Mouse (Mus musculus) stomach, embryonic 16.5 days (tissue): ENCODE measurements around the gene Racgap1. TPM values are rescaled to one million over a fixed set of nuclear protein-coding genes. Genes with fewer than 3 reads are reported as not detected.

ENCODE experiments used
- ATAC-seq: fragments of 200-750 bp; cut with Nextera tagmentation; 2 replicates; pipeline ENCODE4 v1.8.0; 2017; ENCODE audit warnings: moderate number of reproducible peaks, moderate TSS enrichment; ENCODE audit not compliant: insufficient read depth, low FRiP score
- H3K27ac ChIP-seq: fragments of 300-500 bp; sonication (generic); 2 replicates; pipeline ENCODE4 v1.5.1; 2014; ENCODE audit warnings: low read length
- H3K27me3 ChIP-seq: fragments of 300-500 bp; sonication (generic); 2 replicates; pipeline ENCODE4 v1.6.1; 2014; ENCODE audit warnings: low read length, control low read depth, mixed read lengths; ENCODE audit not compliant: control insufficient read depth, insufficient read depth
- H3K36me3 ChIP-seq: fragments of 300-500 bp; sonication (generic); 2 replicates; pipeline ENCODE4 v1.6.1; 2014; ENCODE audit warnings: low read length; ENCODE audit not compliant: control insufficient read depth, insufficient read depth
- H3K4me1 ChIP-seq: fragments of 300-500 bp; sonication (generic); 2 replicates; pipeline ENCODE4 v1.6.1; 2014; ENCODE audit warnings: low read length, control low read depth, mixed read lengths; ENCODE audit not compliant: control insufficient read depth, insufficient read depth
- H3K4me2 ChIP-seq: fragments of 300-500 bp; sonication (generic); 2 replicates; pipeline ENCODE4 v1.6.1; 2014; ENCODE audit warnings: low read depth, low read length, mixed read lengths
- H3K4me3 ChIP-seq: fragments of 300-500 bp; sonication (generic); replicated peaks from 2 replicates; pipeline ENCODE4 v1.5.1; 2014; ENCODE audit warnings: mild to moderate bottlenecking, low read length
- H3K9ac ChIP-seq: fragments of 300-500 bp; sonication (generic); 2 replicates; pipeline ENCODE4 v1.6.1; 2014; ENCODE audit warnings: low read length
- H3K9me3 ChIP-seq: fragments of 300-500 bp; sonication (generic); replicated peaks from 2 replicates; pipeline ENCODE4 v1.6.1; 2016; ENCODE audit warnings: low read length, control low read depth; ENCODE audit not compliant: control insufficient read depth
- WGBS: fragments of 180-500 bp; shearing (Covaris S2); extraction: QIAGEN DNeasy Blood & Tissue Kit; methylation state at CpG from one replicate; pipeline ENCODE4 v1.1.7; 2014; 5-methylcytosine and 5-hydroxymethylcytosine counted together
- polyA plus RNA-seq: library from polyadenylated mRNA; unstranded; fragments of >200 nt; fragmentation: Nextera tagmentation; extraction: Ambion mirVana; gene quantifications from 2 replicates; pipeline ENCODE4 v1.2.1, GENCODE M21; 2015

Racgap1 gene
- polyA plus RNA-seq, 1 experiment from 2014 or later = 112 TPM

DNA sequence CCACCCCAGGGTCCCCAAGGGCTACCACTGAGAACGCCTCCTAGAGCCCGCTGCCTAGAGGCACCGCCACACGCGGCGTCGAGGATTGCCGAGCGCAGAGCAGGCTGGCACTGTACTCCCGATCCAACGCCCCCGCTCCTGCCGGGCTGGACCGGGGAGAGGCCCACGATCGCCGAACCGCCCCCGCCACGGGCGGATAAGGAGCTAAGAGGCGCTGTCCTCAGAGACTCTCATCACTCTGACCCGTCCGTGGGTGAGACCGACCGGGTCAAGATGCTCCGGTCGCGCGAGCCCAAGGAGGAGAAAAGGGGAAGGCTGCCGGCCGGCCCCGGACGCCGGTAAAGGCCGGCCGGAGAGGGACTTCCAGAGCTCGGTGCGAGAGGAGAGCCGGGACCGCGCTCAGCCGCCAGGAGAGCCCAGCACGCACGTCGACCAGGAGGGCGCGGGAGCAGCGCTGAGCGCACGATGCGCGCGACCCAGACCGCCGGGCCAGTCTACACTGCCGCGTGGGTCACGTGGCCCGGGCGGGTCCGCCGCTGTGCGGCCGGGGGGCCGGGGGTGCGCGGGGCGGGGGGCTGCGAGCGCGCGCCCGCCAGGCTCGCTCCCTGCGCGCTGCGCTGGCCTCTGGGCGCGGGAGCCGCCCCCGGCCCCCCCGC is 60.9 kb downstream of the Racgap1 start, which contains the start of gene Aqp5:
Gene Aqp5, plus strand, starts transcription at position 354 of the 656 bp plus-strand sequence.
- H3K9me3 ChIP-seq = no peaks in the 10 kb centered on the region
- no peaks in the 10 kb centered on the region for H3K36me3 ChIP-seq
- H3K4me3 ChIP-seq = peak within 1 kb of the TSS; percentile 40
- peak; percentile 61; the same call in 1 of the 2 replicates for ATAC-seq
- WGBS = 2% methylated on average over 79 of the region's 83 CpGs
- H3K9ac ChIP-seq = peak within 1 kb of the TSS; percentile 38; the same call in 1 of the 2 replicates
- peaks cover 100% of the 10 kb centered on the region for H3K27me3 ChIP-seq
- H3K27ac ChIP-seq = no peak within 1 kb of the TSS
- peak within 1 kb of the TSS; percentile 64 for H3K4me2 ChIP-seq
- H3K4me1 ChIP-seq = no peaks in the 10 kb centered on the region; the same call in 1 of the 2 replicates

DNA sequence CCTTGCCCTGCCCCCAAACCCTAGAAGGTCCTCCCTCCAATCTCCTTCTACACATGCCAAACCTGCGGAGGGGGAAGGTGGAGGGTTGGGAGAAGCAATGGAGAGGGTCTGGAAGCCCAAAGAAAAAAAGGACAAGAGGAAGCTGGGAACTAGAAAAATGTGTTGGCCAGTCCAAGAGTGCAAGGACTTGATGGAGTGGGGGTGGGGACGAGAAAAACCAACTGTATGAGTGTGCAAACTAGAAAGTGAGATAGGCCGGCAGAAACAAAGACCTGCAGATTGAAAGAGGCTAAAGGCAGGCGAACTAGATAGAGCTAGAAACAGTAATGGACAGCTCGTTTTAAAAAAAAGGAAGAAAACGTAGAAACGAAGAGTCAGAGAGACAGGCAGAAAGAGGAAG is 61.8 kb downstream of the Racgap1 start:
- H3K9ac ChIP-seq = no peak overlapping the region
- ATAC-seq = no peak
- H3K4me3 ChIP-seq = no peak overlapping the region
- no peaks in the 10 kb centered on the region for H3K36me3 ChIP-seq
- no peak overlapping the region for H3K4me2 ChIP-seq
- H3K9me3 ChIP-seq = no peaks in the 10 kb centered on the region
- peaks cover 99% of the 10 kb centered on the region for H3K27me3 ChIP-seq
- 26% methylated on average over 7 of the region's 7 CpGs for WGBS
- peaks cover 4% of the 10 kb centered on the region for H3K4me1 ChIP-seq
- H3K27ac ChIP-seq = no peak overlapping the region

DNA sequence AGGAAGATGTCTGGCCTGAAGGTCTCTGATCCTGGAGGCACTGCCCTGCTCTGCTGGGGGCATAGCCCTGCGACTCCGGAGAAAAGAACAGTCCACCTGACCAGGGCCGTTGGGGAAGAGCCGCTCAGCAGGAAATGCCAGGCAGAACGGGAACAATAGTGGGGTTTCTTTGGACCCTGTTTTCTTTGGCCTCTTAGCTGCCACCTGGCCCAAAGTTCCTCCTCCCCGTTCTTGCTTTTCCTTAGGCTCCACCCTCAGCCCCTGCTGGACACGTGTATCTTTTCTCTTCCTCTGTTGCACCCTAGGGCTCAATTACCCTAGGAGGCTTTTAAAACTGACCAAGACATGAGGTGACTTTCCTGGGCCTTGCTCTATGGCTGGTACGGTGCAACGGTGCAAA is 62.2 kb downstream of the Racgap1 start:
- ATAC-seq = no peak
- H3K27me3 ChIP-seq = peaks cover 99% of the 10 kb centered on the region
- no peak overlapping the region for H3K27ac ChIP-seq
- 13% methylated on average over 9 of the region's 9 CpGs for WGBS
- H3K4me2 ChIP-seq = no peak overlapping the region
- H3K9me3 ChIP-seq = no peaks in the 10 kb centered on the region
- no peak overlapping the region for H3K4me3 ChIP-seq
- no peaks in the 10 kb centered on the region for H3K36me3 ChIP-seq
- H3K9ac ChIP-seq = no peak overlapping the region
- peaks cover 9% of the 10 kb centered on the region for H3K4me1 ChIP-seq

DNA sequence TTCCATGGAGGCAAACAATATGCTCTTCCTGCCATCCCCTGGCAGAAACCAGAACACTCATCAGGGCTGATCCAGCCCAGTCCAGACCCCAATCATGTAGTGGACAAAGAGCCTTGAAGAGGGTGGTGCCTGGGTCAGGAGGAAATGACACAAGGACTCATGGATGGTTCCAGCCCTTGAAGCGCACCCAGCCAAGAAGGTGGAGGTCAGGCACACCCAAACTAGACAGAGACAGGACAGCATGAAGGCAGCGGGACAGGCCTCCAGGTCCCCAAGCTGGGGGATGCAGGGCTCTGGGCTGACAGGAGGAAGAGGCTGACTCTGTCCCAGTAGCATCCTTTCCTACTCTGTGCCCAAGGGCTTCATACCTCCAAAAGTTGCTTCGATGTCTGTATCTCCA is 64.9 kb downstream of the Racgap1 start:
- H3K27me3 ChIP-seq = peaks cover 95% of the 10 kb centered on the region
- no peak overlapping the region for H3K4me3 ChIP-seq
- 89% methylated on average over 3 of the region's 3 CpGs for WGBS
- H3K4me2 ChIP-seq = no peak overlapping the region
- H3K36me3 ChIP-seq = no peaks in the 10 kb centered on the region
- H3K4me1 ChIP-seq = peaks cover 16% of the 10 kb centered on the region
- no peak for ATAC-seq
- H3K9ac ChIP-seq = no peak overlapping the region
- no peak overlapping the region for H3K27ac ChIP-seq
- H3K9me3 ChIP-seq = no peaks in the 10 kb centered on the region

DNA sequence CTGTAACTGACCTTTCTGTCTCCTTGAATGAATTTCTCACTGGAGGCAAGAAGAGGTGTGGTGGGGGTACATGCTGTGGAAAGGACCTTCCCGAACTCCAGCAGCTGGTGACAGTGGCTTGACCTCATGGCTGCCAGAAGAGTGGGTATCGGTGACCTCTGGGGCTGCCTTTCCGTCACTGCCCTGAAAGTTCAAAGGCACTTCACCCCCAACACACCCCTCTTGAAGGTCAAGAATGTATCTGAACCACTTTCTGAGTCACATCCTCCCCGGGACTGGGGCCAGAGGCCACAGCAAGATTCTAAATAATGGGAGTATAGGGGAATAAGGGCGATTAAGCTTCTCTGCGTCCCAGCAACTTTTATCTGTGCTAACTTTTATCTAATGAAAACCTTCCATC is 65.7 kb downstream of the Racgap1 start:
- peaks cover 16% of the 10 kb centered on the region for H3K4me1 ChIP-seq
- WGBS = 58% methylated on average over 6 of the region's 6 CpGs
- no peak overlapping the region for H3K4me3 ChIP-seq
- no peak overlapping the region for H3K27ac ChIP-seq
- no peak for ATAC-seq
- no peak overlapping the region for H3K9ac ChIP-seq
- H3K9me3 ChIP-seq = no peaks in the 10 kb centered on the region
- no peaks in the 10 kb centered on the region for H3K36me3 ChIP-seq
- peaks cover 94% of the 10 kb centered on the region for H3K27me3 ChIP-seq
- no peak overlapping the region for H3K4me2 ChIP-seq

DNA sequence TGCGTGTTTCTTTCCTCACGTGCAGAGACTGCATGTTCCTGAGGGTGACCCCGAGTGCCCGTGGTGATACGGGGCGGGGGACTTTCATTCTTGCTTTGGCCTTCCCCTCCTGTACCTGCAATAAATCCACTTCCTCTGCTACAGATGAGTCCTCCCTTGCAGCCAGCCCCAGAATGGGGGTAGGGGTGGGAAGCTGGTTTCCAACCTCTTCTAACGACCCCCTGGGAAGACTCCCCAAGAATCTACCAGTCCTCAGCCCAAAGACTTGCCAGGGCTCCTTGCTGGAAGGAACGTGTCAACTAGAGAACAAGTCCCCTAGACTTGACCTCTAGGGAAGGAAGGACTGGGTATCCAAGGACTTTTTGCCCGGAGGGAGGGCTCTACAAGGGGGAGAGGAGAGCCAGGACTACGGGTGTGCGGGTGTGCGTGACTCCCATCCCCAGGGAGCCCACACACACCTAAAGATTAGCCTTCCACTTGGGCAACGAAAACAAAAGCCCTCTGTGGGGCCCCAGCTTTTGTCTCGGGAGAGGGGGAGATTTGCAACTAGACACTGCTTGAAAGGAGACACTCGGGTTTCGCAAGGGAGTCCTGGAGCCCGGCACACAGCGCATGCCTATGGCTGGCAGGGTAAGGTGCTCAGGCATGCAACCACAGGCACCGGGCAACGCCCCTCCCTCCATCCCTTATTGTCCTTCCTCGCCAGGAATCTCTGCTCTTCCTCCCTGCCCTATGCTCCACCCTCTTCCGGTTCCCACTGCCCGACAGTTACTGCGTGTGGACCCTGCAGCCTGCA is 66.9 kb downstream of the Racgap1 start:
- peak; percentile 27; the same call in 1 of the 2 replicates for ATAC-seq
- peak overlapping the region; percentile 27 for H3K4me3 ChIP-seq
- peaks cover 16% of the 10 kb centered on the region for H3K4me1 ChIP-seq
- no peaks in the 10 kb centered on the region for H3K36me3 ChIP-seq
- no peak overlapping the region for H3K9ac ChIP-seq
- H3K9me3 ChIP-seq = no peaks in the 10 kb centered on the region
- H3K4me2 ChIP-seq = peak overlapping the region; percentile 45
- peaks cover 89% of the 10 kb centered on the region for H3K27me3 ChIP-seq
- 2% methylated on average over 24 of the region's 24 CpGs for WGBS
- no peak overlapping the region for H3K27ac ChIP-seq

DNA sequence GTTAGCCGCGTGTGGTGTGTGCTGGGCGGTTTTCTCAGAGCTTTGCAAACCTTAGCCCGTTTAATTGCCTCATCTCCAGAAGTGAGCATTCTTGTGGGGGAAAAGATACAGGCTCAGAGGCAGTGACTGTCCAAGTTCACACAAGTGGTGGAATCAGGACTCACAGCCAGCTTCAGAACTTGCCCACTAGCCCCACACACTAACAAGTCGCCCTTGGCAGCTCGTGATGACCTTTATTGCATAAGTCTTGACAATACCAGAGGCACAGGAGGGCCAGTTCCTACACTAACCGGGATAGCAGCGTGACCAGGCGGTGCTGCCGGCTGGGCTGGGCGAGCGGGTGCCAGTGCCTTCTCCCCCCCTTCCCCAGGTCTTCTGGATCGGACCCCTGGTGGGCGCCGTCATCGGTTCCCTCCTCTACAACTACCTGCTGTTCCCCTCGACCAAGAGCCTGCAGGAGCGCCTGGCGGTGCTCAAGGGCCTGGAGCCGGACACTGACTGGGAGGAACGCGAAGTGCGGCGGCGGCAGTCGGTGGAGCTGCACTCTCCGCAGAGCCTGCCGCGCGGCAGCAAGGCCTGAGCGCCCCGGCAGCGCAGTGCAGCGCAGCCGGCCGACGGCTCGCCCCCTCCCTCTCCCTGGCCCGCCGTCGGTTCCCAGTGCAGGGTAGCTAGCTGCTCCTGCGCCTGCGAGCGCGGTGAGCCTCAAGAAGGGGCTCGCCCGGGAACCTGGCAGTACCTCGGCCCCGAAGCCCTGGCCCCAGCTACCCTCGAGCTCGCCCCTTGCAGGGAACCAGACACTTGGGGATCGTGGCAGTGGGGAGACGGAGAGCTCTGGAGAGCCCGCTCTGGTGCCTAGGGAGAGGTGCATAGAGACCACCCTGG is 67.8 kb downstream of the Racgap1 start:
- peak; percentile 56; the same call in 1 of the 2 replicates for ATAC-seq
- peak overlapping the region; percentile 45 for H3K4me2 ChIP-seq
- H3K4me3 ChIP-seq = peak overlapping the region; percentile 27
- no peaks in the 10 kb centered on the region for H3K36me3 ChIP-seq
- 3% methylated on average over 53 of the region's 54 CpGs for WGBS
- H3K27ac ChIP-seq = no peak overlapping the region
- H3K9me3 ChIP-seq = no peaks in the 10 kb centered on the region
- H3K4me1 ChIP-seq = peaks cover 16% of the 10 kb centered on the region
- H3K9ac ChIP-seq = peak overlapping the region; percentile 57
- peaks cover 80% of the 10 kb centered on the region for H3K27me3 ChIP-seq

DNA sequence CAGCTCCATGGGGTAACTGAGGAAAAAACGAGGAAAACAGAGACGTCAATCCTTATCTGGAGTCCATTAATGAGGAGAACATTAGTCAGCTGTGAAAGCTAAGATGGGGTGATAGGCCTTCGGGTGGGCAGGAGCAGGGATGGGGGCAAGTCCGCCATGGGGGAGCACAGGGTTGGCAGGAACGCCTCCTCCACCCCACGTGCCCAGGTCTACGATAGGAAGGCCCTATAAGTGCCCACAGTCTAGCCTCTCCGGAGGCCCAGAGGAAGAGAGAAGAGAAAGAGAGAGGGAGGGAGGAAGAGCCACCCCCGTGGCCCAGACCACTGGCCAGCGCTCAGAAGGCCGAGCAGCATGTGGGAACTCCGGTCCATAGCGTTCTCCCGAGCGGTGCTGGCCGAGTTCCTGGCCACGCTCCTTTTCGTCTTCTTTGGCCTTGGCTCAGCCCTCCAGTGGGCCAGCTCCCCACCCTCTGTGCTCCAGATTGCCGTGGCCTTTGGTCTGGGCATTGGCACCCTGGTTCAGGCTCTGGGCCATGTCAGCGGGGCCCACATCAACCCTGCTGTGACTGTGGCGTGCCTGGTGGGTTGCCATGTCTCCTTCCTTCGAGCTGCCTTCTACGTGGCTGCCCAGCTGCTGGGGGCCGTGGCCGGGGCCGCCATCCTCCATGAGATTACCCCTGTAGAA is 72.5 kb downstream of the Racgap1 start, which contains the start of gene Aqp2:
Gene Aqp2, plus strand, starts transcription at position 254 of the 684 bp plus-strand sequence.
- Histone ChIP-seq H3K9ac (no peak within 1 kb of the TSS), H3K27me3 (peaks cover 37% of the 10 kb centered on the region), H3K4me3 (no peak within 1 kb of the TSS), H3K27ac (no peak within 1 kb of the TSS), H3K4me2 (no peak within 1 kb of the TSS), H3K4me1 (0 out of 2 replicates have a peak, but pooled peaks cover 4% of the 10 kb centered on the region), H3K36me3 (no peaks in the 10 kb centered on the region), H3K9me3 (no peaks in the 10 kb centered on the region)
- 81% methylated on average over 26 of the region's 26 CpGs for WGBS
- no peak for ATAC-seq
